Mouse (Mus musculus) testis, adult 2 months (tissue): ENCODE results near the gene Khsrp.

Experiments
- CTCF ChIP-seq: fragments of 200-500 bp; IDR thresholded peaks from 2 replicates; pipeline ENCODE4 v1.5.1; 2012; ENCODE audit warnings: low read depth, mild to moderate bottlenecking, inconsistent platforms, low read length, moderate library complexity; ENCODE audit not compliant: control insufficient read depth, insufficient read depth, insufficient replicate concordance
- POLR2A ChIP-seq: fragments of 200-500 bp; IDR thresholded peaks from 2 replicates; pipeline ENCODE4 v1.6.1; 2012; ENCODE audit warnings: low read depth, mild to moderate bottlenecking, inconsistent platforms, low read length, moderate library complexity; ENCODE audit not compliant: control insufficient read depth

- peak; percentile 66 for TF ChIP-seq POLR2A
- no peak for TF ChIP-seq CTCF
Observed at GRCm38 (mm10) chr17:57031661-57032420, 519 bp upstream of the Khsrp start.
